Mouse (Mus musculus) retina, embryonic 14.5 days (tissue): Measurements from ENCODE around the gene Sccpdh.
"Not testable (repeated sequence)": the region's sequence is repeated elsewhere in the genome, so short reads cannot be mapped to it uniquely, and the experiment has no call there.

Source experiments
- DNase-seq: peaks from one replicate; pipeline ENCODE4 v3.0.0-alpha.2; 2015; ENCODE audit warnings: low spot score

Sccpdh gene

DNA sequence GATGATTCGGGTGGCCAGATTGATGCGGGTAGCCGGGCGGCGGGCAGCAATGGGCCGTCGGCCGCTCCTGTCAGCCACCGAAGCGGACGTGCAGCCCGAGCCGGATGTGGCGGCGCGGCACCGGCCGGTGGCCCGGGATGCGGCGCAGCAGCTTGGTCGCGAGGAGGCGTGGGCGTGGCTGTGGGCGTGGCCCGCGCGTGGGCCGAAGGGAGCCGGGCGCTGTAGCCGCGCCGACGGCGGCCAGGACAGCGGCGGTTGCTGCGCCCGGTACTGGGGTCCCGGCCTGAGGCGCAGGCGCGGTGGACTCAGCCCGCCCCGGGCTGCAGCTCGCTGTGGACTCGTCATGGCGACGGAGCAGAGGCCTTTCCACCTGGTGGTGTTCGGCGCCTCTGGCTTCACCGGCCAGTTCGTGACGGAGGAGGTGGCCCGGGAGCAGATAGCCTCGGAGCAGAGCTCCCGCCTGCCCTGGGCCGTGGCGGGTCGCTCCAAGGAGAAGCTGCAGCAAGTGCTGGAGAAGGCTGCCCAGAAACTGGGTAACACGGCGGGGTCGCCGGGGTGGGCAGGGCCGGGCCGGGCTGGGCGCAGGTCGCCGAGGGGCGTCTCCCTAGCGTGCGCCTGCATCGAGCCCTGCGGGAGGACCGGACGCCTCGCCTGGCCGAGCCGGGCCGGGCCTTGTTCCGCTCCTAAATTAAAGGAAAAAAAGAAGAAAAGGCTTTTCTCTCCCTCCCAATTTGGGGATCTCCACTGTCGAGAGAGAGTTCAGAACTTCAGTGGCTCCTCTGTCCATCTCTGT is at the start of gene Sccpdh:
TSS of gene Sccpdh (plus strand) at position 198 of the 793 bp plus-strand sequence.
- peak; percentile 89 for DNase-seq

GRCm38 (mm10) chr1:179622665-179623064 is 45.3 kb upstream of the Sccpdh start:
- DNase-seq: no peak

GRCm38 (mm10) chr1:179623657-179624056 is 44.4 kb upstream of the Sccpdh start:
- peak; percentile 43 for DNase-seq

DNA sequence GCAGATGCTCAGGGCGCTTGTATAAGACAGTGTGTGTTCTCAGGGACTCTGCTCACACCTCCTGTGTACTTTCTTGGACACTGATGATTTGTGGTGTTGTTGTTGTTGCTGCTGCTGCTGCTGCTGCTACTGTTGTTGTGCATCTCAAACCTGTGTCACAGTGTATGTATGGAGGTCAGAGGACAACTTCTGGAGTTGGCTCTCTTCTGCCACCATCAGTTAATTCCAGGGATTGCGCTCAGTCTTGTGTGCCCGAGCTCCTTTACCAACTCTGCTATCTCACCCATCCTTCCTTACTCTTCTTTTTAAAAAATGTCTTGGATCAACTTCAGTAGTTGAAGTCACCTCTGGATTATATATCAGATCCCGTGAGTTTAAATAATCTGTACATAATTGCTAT is 43.7 kb upstream of the Sccpdh start:
- DNase-seq: peak; percentile 77

DNA sequence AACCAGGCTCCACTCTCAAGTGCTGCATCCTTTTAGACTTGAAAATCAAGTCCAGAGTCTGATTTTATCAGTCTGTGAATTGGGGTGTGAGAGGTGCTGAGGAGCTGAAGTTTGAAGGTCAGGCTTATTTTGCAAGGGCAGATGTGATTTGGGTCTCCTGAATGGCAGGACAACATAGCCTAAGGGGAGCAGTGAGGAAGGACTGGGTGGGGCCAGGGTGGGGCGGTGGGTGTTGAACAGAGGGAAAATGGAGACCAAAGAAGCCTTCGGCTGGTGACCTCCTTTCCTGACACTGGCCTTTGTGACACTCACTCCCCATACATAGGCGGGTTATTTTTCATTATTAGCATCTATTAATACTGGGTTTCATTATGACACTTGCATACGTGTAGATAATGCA is 40.2 kb upstream of the Sccpdh start:
- DNase-seq: no peak

DNA sequence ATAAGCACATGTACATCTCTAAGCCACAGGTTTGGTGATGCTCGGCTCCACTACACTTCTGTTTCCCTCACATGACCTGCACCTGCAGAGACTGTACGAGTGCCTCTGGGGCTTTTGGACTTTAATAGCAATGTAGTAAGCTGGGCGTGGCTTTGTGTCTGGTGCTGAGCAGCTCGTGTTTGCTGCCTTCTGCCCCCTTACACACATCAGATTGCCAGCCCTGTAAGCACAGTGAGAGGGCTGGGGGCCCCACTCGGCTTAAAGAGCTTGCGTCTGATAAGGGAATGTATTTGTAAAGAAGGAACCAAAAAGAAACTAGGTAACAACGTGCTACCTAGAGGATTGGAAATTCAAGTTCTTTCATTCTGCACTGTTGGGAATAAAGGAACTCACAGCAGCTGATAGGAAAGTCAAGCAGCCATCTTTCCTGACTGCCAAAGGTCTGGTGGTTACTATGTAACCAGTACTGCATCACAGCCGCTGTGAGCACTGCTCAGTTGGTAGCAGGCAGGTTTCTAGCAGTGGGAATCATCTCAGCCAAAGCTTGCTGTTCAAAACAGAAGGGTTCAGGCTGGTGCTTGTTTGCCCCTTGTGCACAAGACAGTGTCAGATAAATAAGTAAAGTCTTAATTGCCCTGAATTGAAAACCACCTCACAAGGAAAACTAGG is 39.4 kb upstream of the Sccpdh start:
- DNase-seq: no peak

GRCm38 (mm10) chr1:179629276-179629675 is 38.7 kb upstream of the Sccpdh start:
- no peak for DNase-seq

GRCm38 (mm10) chr1:179632746-179633413 is 35.1 kb upstream of the Sccpdh start:
- no peak for DNase-seq

- DNase-seq: peak; percentile 68
Observed at GRCm38 (mm10) chr1:179633414-179633752, 34.6 kb upstream of the Sccpdh start.

DNA sequence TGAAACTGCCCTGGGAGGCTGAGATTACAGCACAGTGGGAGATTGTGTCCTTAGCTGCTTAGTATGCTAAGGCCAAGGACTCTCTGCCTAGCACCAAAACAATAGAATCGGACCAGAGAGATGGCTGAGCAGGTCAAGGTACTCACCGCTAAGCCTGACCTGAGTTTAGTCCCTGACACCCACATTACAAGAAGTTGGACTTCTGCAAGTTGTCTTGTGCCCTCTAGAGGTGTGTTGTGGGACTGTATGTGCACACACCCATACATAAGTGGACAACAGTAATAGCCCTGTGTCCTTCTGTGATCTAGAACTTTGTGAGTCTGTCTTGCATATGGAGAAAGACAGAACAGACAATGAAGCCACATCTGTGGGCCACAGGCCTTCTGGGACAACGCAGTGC is 33.9 kb upstream of the Sccpdh start:
- DNase-seq: no peak

GRCm38 (mm10) chr1:179642726-179643125 is 25.3 kb upstream of the Sccpdh start:
- DNase-seq: no peak

DNA sequence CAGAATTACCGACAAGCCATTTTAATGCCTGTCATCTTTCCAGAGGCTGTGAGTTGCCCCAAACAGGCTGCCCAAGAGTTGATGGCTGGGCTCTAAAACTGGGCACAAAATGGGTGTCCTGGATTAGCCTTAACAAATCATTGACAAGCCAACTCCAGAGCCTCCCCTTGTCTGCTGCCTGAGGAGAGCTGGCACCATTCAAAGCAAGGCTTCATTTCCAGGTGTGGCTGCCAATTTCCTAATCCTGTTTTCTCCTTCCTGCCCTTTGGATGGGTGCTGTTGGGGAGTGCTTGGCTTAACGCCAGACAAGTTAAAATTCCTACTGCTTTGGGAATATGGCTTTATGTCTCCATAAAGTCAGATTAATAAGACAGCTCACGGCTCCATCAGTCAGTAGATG is 23.9 kb upstream of the Sccpdh start:
- DNase-seq: no peak

DNA sequence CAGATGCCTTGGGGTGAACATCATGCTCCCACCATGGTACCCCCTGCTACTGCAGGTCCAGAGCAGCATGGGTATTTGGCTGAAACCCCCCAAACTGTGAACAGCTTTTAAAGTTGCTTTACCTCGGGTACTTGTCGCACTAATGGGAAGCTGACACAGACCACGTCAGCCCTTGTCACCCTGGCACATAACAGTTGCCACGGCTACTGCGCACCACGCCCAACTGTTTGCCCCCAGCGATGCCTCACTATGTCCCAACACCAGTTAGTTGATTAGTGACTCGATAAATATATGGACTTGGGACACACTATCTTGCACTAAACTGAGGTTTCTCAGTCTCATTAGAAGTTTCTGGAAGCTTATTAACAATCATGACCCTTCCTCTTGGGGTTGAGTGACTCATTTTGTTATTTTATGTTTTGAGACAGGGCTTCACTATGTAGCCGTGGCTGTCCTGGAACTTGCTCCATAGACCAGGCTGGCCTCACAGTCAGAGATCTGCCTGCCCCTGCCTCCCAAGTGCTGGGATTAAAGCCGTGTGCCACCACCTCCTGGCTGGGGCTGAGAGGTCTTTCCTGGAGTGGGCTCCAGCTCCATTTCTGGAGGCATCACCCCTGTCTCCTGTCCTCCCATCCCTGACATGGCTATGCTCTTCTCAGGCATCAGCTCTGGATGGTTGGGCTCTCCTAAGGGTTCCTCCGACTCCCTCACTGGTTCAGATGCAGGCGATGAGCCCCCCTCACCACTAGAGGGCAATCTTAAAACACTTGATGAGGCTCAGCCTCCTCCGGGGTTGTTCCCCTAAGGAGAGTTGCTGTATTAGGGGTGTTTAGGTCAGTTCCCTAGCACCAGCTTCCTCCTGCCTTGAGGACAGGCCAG is 22.7 kb upstream of the Sccpdh start:
- DNase-seq: peak; percentile 94

- DNase-seq: no peak
Observed at GRCm38 (mm10) chr1:179645980-179646268, 22.1 kb upstream of the Sccpdh start.

DNA sequence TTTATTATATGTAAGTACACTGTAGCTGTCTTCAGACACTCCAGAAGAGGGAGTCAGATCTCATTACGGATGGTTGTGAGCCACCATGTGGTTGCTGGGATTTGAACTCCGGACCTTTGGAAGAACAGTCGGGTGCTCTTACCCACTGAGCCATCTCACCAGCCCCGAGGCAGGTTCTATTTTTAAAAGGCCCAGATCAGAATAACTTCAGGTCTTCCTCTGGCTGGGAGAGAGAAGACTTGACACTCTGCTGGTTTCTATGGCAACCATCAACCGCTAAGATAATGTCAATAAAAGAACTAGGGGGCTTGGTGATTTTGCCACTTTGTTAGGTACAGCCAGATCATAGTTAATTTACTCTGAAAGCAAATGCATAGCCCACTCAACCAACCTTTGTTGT is 19.3 kb upstream of the Sccpdh start:
- not testable (repeated sequence) for DNase-seq

DNA sequence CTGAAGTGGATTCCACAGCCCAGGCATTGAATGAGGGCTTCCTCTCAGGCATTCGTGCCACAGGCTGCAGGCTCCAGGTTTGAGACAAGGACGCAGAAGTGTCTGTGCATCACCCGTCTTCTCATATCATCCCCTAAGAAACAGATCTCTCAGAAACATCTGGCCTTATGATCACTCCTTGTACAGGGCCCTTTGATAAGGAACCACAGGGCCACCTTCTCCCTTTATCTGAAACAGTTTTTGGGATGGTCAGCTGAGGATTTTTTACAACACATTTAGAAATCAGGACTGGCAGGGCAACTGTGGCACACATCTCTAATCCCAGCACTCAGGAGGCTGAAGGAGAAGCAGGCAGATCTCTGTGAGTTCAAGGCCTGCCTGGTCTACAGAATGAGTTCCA is 18.7 kb upstream of the Sccpdh start:
- no peak for DNase-seq

- no peak for DNase-seq
Observed at GRCm38 (mm10) chr1:179650284-179650683, 17.7 kb upstream of the Sccpdh start.

GRCm38 (mm10) chr1:179651224-179651623 is 16.8 kb upstream of the Sccpdh start:
- DNase-seq: no peak

DNA sequence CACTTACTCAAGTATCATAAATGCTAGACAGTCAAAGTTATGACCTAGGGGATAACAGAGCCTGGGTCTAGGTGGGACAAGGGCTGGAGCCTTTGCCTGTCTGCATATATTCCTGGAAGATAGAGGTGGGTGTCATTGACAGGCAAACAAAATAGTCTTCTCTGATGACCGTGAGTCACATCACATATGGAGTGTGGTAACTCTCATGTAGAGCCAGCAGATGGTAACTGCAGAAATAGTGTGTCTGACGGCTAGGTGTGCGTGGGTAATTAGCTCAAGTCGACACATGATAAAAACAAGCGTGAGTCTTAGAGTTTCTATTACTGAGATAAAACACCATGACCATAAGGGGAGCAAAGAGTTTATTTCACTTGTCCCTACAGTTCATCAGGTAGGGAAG is 4.9 kb upstream of the Sccpdh start:
- no peak for DNase-seq

- DNase-seq: no peak
Observed at GRCm38 (mm10) chr1:179664309-179664930, 3.6 kb upstream of the Sccpdh start.

GRCm38 (mm10) chr1:179666971-179667370 is 1.0 kb upstream of the Sccpdh start:
- no peak for DNase-seq

- DNase-seq: no peak
Observed at GRCm38 (mm10) chr1:179667450-179667849, 560 bp upstream of the Sccpdh start.
